Mouse (Mus musculus) ES-E14 (cell line): ENCODE data around the gene Ssr1. TPM values are rescaled to one million over a fixed set of nuclear protein-coding genes. Genes with fewer than 3 reads are reported as not detected.

Experiments used
- DNase-seq: peaks from one replicate; pipeline ENCODE4 v3.0.0-alpha.2; 2013; ENCODE audit warnings: low read depth, low spot score
- H3K27ac ChIP-seq: 2 replicates; pipeline ENCODE4 v1.5.1; 2012; ENCODE audit warnings: low read depth, mild to moderate bottlenecking, low read length, moderate library complexity, mixed read lengths; ENCODE audit not compliant: poor library complexity, insufficient read depth, severe bottlenecking
- H3K36me3 ChIP-seq: 2 replicates; pipeline ENCODE4 v1.6.1; 2012; ENCODE audit warnings: mild to moderate bottlenecking, low read length, moderate library complexity, mixed read lengths; ENCODE audit not compliant: control insufficient read depth, poor library complexity, insufficient read depth, severe bottlenecking
- H3K4me1 ChIP-seq, 2 experiments: fragments of 150-350 bp in 1 of 2; sonication (generic) in 1 of 2; 2 replicates each; pipeline ENCODE4 v1.6.1; 2012; ENCODE audit warnings: low read length in 2 of 2, mild to moderate bottlenecking in 1 of 2, mixed read lengths in 1 of 2; ENCODE audit not compliant: control insufficient read depth in 2 of 2, insufficient read depth in 2 of 2, poor library complexity in 1 of 2
- H3K4me3 ChIP-seq, 2 experiments: fragments of 150-350 bp in 1 of 2; sonication (generic) in 1 of 2; 2 replicates each; pipeline ENCODE4 v1.5.1; 2012; ENCODE audit warnings: low read length in 2 of 2, low read depth in 1 of 2, mild to moderate bottlenecking in 1 of 2, mixed read lengths in 1 of 2; ENCODE audit not compliant: insufficient read depth in 1 of 2, poor library complexity in 1 of 2, severe bottlenecking in 1 of 2
- H3K9ac ChIP-seq: 2 replicates; pipeline ENCODE4 v1.6.1; 2012; ENCODE audit warnings: low read depth, mild to moderate bottlenecking, low read length, mixed read lengths; ENCODE audit not compliant: poor library complexity, insufficient read depth, severe bottlenecking
- H3K9me3 ChIP-seq: fragments of 150-350 bp; sonication (generic); 2 replicates; pipeline ENCODE4 v1.6.1; 2012; ENCODE audit warnings: low read depth, mild to moderate bottlenecking, low read length; ENCODE audit not compliant: control insufficient read depth, insufficient read depth
- CHD2 ChIP-seq: IDR thresholded peaks from 2 replicates; pipeline ENCODE4 v1.6.1; 2014; ENCODE audit warnings: mild to moderate bottlenecking, low read depth, low read length, inconsistent platforms
- HCFC1 ChIP-seq: IDR thresholded peaks from 2 replicates; pipeline ENCODE4 v1.6.1; 2012; ENCODE audit warnings: low read length, inconsistent platforms, borderline replicate concordance; ENCODE audit not compliant: insufficient read depth
- MAFK ChIP-seq: IDR thresholded peaks from 2 replicates; pipeline ENCODE4 v1.6.1; 2014; ENCODE audit warnings: mild to moderate bottlenecking, low read depth, low read length, inconsistent platforms; ENCODE audit not compliant: insufficient read depth
- ZC3H11A ChIP-seq: IDR thresholded peaks from 2 replicates; pipeline ENCODE4 v1.6.1; 2012; ENCODE audit warnings: low read depth, mild to moderate bottlenecking, inconsistent platforms, low read length, borderline replicate concordance
- ZNF384 ChIP-seq: IDR thresholded peaks from 2 replicates; pipeline ENCODE4 v1.6.1; 2012; ENCODE audit warnings: low read depth, low read length, inconsistent platforms
- in situ Hi-C, 2 experiments: fragments of 600-800 bp; cut with MboI; formaldehyde crosslinking; loops; one replicate each; pipeline ENCODE4 v1.15.1; 2025; ENCODE audit warnings: low sequenced_read_pairs in 2 of 2, inconsistent platforms in 1 of 2; ENCODE audit not compliant: unreplicated experiment in 2 of 2
- total RNA-seq: library from RNA; depleted of rRNA; stranded (reverse); fragments of 300-350 nt; gene quantifications from 2 replicates; pipeline ENCODE4 v1.2.3, GENCODE M21; 2012

Gene Ssr1
- total RNA-seq, 1 experiment = 82.0 TPM

- in situ Hi-C loops = no loop called here
- DNase-seq = no peak
- H3K36me3 ChIP-seq = peaks cover 42% of the 10 kb centered on the region
These were observed 4.3 kb downstream of the Ssr1 start for GRCm38 (mm10) chr13:37989701-37990100.

GRCm38 (mm10) chr13:37986166-37986565 lies 7.9 kb downstream of the Ssr1 start:
- Histone ChIP-seq H3K9me3 (no peaks in the 10 kb centered on the region), H3K36me3 (peaks cover 56% of the 10 kb centered on the region), H3K27ac (no peak overlapping the region), H3K4me3 (no peak overlapping the region), H3K9ac (no peak overlapping the region), H3K4me1 (no peaks in the 10 kb centered on the region)
- no peak for TF ChIP-seq ZC3H11A
- no peak for TF ChIP-seq MAFK
- no peak for TF ChIP-seq ZNF384
- no peak for TF ChIP-seq HCFC1
- in situ Hi-C loops = no loop called here
- no peak for DNase-seq

More at GRCm38 (mm10) chr13:37989701-37990100, 4.3 kb downstream of the Ssr1 start:
- no peaks in the 10 kb centered on the region; a peak in 1 of 4 replicates for H3K4me1 ChIP-seq
- H3K4me3 ChIP-seq = no peak overlapping the region
- H3K27ac ChIP-seq = no peak overlapping the region
- no peak for TF ChIP-seq ZNF384
- no peak for TF ChIP-seq MAFK
- TF ChIP-seq CHD2 = no peak
- no peak for TF ChIP-seq HCFC1
- no peak for TF ChIP-seq ZC3H11A
- no peak overlapping the region for H3K9ac ChIP-seq
- H3K9me3 ChIP-seq = no peaks in the 10 kb centered on the region

GRCm38 (mm10) chr13:37981063-37981462 lies 13.0 kb downstream of the Ssr1 start:
- no peak overlapping the region for H3K27ac ChIP-seq

GRCm38 (mm10) chr13:37980346-37980745 lies 13.7 kb downstream of the Ssr1 start:
- Histone ChIP-seq H3K27ac (no peak overlapping the region), H3K9me3 (no peaks in the 10 kb centered on the region), H3K4me1 (peaks cover 0 to 2% of the 10 kb centered on the region in 2 experiments; a peak in 1 of 4 replicates), H3K4me3 (no peak overlapping the region), H3K9ac (no peak overlapping the region), H3K36me3 (peaks cover 38% of the 10 kb centered on the region)
- DNase-seq = no peak
- TF ChIP-seq HCFC1 = no peak
- no peak for TF ChIP-seq ZC3H11A
- no peak for TF ChIP-seq MAFK
- TF ChIP-seq CHD2 = no peak
- no peak for TF ChIP-seq ZNF384
- in situ Hi-C loops = no loop called here

More at GRCm38 (mm10) chr13:37981063-37981462, 13.0 kb downstream of the Ssr1 start:
- peaks cover 42% of the 10 kb centered on the region for H3K36me3 ChIP-seq
- H3K9ac ChIP-seq = no peak overlapping the region
- TF ChIP-seq ZNF384 (no peak), ZC3H11A (no peak), MAFK (no peak), CHD2 (no peak)
- peaks cover 0 to 2% of the 10 kb centered on the region in 2 experiments; a peak in 1 of 4 replicates for H3K4me1 ChIP-seq
- H3K4me3 ChIP-seq = no peak overlapping the region
- in situ Hi-C loops = no loop called here
- no peak for DNase-seq
- no peaks in the 10 kb centered on the region for H3K9me3 ChIP-seq

- TF ChIP-seq MAFK (no peak), ZC3H11A (no peak), HCFC1 (no peak), ZNF384 (no peak), CHD2 (no peak)
- in situ Hi-C loops = no loop called here
These were observed 14.5 kb downstream of the Ssr1 start for GRCm38 (mm10) chr13:37979506-37979905.

More at GRCm38 (mm10) chr13:37979506-37979905, 14.5 kb downstream of the Ssr1 start:
- Histone ChIP-seq H3K36me3 (peaks cover 35% of the 10 kb centered on the region), H3K4me1 (peaks cover 0 to 2% of the 10 kb centered on the region in 2 experiments; a peak in 1 of 4 replicates), H3K27ac (no peak overlapping the region), H3K4me3 (no peak overlapping the region), H3K9me3 (no peaks in the 10 kb centered on the region), H3K9ac (no peak overlapping the region; the same call in 1 of the 2 replicates)
- DNase-seq = no peak
